ENCODE assay signal across 8 mouse cellular contexts in genomic region chr12:108794979-108795537, GRCm38 (mm10). TPM values are rescaled to one million over a fixed set of nuclear protein-coding genes. Genes with fewer than 3 reads are reported as not detected.
DNase-seq lines count a peak whose midpoint lies in the region; ATAC-seq and TF ChIP-seq lines count a peak whose summit lies in the region.

No protein-coding gene starts in this region.

- H3K9me3 ChIP-seq in erythroblast, embryonic 14.5 days (ENCODE audit: control insufficient read depth, low read length) = no peaks in the 10 kb centered on the region
- no peaks in the 10 kb centered on the region for H3K9me3 ChIP-seq in stomach, embryonic 15.5 days

- peaks cover 2% of the 10 kb centered on the region; the same call in 1 of the 2 replicates for H3K4me1 ChIP-seq in cerebellum, adult 2 months (ENCODE audit: control insufficient read depth, insufficient read depth, low read length)
- peaks cover 58% of the 10 kb centered on the region for H3K4me1 ChIP-seq in erythroblast, embryonic 14.5 days (ENCODE audit: control insufficient read depth)
- peaks cover 11% of the 10 kb centered on the region; the same call in 1 of the 2 replicates for H3K4me1 ChIP-seq in stomach, embryonic 15.5 days

- peak overlapping the region; percentile 100 for H3K4me3 ChIP-seq in cerebellum, adult 2 months (replicated peaks; ENCODE audit: insufficient read depth, low read depth, low read length)
- H3K4me3 ChIP-seq in erythroblast, embryonic 14.5 days (replicated peaks) = peak overlapping the region; percentile 99
- H3K4me3 ChIP-seq in stomach, embryonic 15.5 days (replicated peaks) = peak overlapping the region; percentile 97

- no peak for DNase-seq in cerebellum, adult 2 months
- DNase-seq in cerebellum, adult 11 months = no peak
- DNase-seq in A20 (ENCODE audit: low read depth, low spot score) (peak; percentile 17), liver (peak; percentile 41)
- no peak for DNase-seq in cerebellum, postnatal 4 days (ENCODE audit: low spot score in 2 of 2)

- H3K9ac ChIP-seq in stomach, embryonic 15.5 days = peak overlapping the region; percentile 92; the same call in 1 of the 2 replicates

- H3K36me3 ChIP-seq in erythroblast, embryonic 14.5 days (ENCODE audit: control insufficient read depth) = peaks cover 38% of the 10 kb centered on the region
- no peaks in the 10 kb centered on the region for H3K36me3 ChIP-seq in stomach, embryonic 15.5 days

- H3K4me2 ChIP-seq in stomach, embryonic 15.5 days = peak overlapping the region; percentile 69

- no peak for TF ChIP-seq POLR2A in cerebellum, adult 2 months (IDR thresholded peaks at IDR 0.05; ENCODE audit: borderline replicate concordance, insufficient read depth, low read length)

- no peaks in the 10 kb centered on the region for H3K27me3 ChIP-seq in cerebellum, adult 2 months (ENCODE audit: control insufficient read depth, insufficient read depth, low read length)
- H3K27me3 ChIP-seq in erythroblast, embryonic 14.5 days (ENCODE audit: control insufficient read depth) = no peaks in the 10 kb centered on the region
- no peaks in the 10 kb centered on the region for H3K27me3 ChIP-seq in stomach, embryonic 15.5 days (replicated peaks)

- no peak overlapping the region for H3K27ac ChIP-seq in cerebellum, adult 2 months (ENCODE audit: insufficient read depth, low read length)
- H3K27ac ChIP-seq in stomach, embryonic 15.5 days = peak overlapping the region; percentile 99

- no peak for ATAC-seq in stomach, embryonic 15.5 days (ENCODE audit: insufficient read depth, low FRiP score, low read depth)
- ATAC-seq in frontal cortex, adult (ENCODE audit: low TSS enrichment) = no peak

- no peak for TF ChIP-seq CTCF in cerebellum, adult 2 months (IDR thresholded peaks at IDR 0.05; ENCODE audit: borderline replicate concordance, insufficient read depth, low read depth, low read length)

- 4% methylated on average over 9 of the region's 9 CpGs for WGBS in cerebellum, adult 2 months
- 4% methylated on average over 9 of the region's 9 CpGs for WGBS in stomach, embryonic 15.5 days

RNA-seq across cellular contexts. Expression of gene Yy1, which starts 2.3 kb away (rescaled TPM):
- polyA plus RNA-seq in cerebellum, adult 2 months (2012; rRNA removed) = 23.9 and 26.3 TPM in 2 replicates
- polyA plus RNA-seq in erythroblast, embryonic 14.5 days (2012) = 3.0 and 3.3 TPM in 2 replicates
- 17.0 and 17.9 TPM in 2 replicates for polyA plus RNA-seq in stomach, embryonic 15.5 days (2015; fragmentation: Nextera tagmentation; extraction: Ambion mirVana)

RNA-seq across cellular contexts. Expression of gene Slc25a29, which starts 40.6 kb away (rescaled TPM):
- polyA plus RNA-seq in cerebellum, adult 2 months (2012; rRNA removed) = 42.4 and 43.4 TPM in 2 replicates
- 0.02 TPM in 1 of 2 replicates, not detected in the other for polyA plus RNA-seq in erythroblast, embryonic 14.5 days (2012)
- polyA plus RNA-seq in stomach, embryonic 15.5 days (2015; fragmentation: Nextera tagmentation; extraction: Ambion mirVana) = 7.2 and 8.3 TPM in 2 replicates

RNA-seq across cellular contexts. Expression of gene Slc25a47, which starts 40.8 kb away (rescaled TPM):
- polyA plus RNA-seq in cerebellum, adult 2 months (2012; rRNA removed) = 9.8 and 12.5 TPM in 2 replicates
- 0.19 and 0.22 TPM in 2 replicates for polyA plus RNA-seq in erythroblast, embryonic 14.5 days (2012)
- 8.9 and 9.8 TPM in 2 replicates for polyA plus RNA-seq in stomach, embryonic 15.5 days (2015; fragmentation: Nextera tagmentation; extraction: Ambion mirVana)

Comparison
In these comparisons a context has a peak if more than half of its experiments do, and no peak if none do; other contexts are left out.
1. DNase-seq: peak in A20 (single experiment) and liver (single experiment); none in cerebellum, adult 2 months (0 of 2), cerebellum, adult 11 months (single experiment) and cerebellum, postnatal 4 days (0 of 2).
2. Peak in every context shown above with its lines, with median percentiles within 50 percentile points of each other: H3K4me3 ChIP-seq.